Comparison of ENCODE assay signal across 8 mouse cellular contexts in genomic region chr11:101226065-101226701, GRCm38 (mm10). TPM values are rescaled to one million over a fixed set of nuclear protein-coding genes. Genes with fewer than 3 reads are reported as not detected.
A peak's percentile ranks its signal among the peaks of the same experiment; 100 is the strongest.
DNase-seq lines count a peak whose midpoint lies in the region; ATAC-seq lines count a peak whose summit lies in the region.

Ezh1 (minus strand) TSS chr11:101226463.

- peak within 1 kb of the TSS; percentile 74 for H3K9ac ChIP-seq in hindbrain, embryonic 15.5 days

- H3K27me3 ChIP-seq in hindbrain, embryonic 15.5 days, result no peaks in the 10 kb centered on the region

- no peaks in the 10 kb centered on the region for H3K9me3 ChIP-seq in hindbrain, embryonic 15.5 days

- under 1% methylated on average over 56 of the region's 56 CpGs for WGBS in hindbrain, embryonic 15.5 days

- DNase-seq in ZHBTc4 (ENCODE audit: low read depth, low spot score), result peak; percentile 94
- DNase-seq in cerebellum, postnatal 4 days (ENCODE audit: low spot score in 2 of 2), result peak; percentile 82 to 85
- peak; percentile 90 for DNase-seq in gastrocnemius, adult 18-20 months (ENCODE audit: low spot score)
- DNase-seq in left cerebral cortex, adult 11 months (ENCODE audit: low spot score), result peak; percentile 83
- peak; percentile 95 for DNase-seq in lung, postnatal 36 days
- peak; percentile 83 for DNase-seq in retina, embryonic 14.5 days (ENCODE audit: low spot score)
- DNase-seq in thymus, postnatal 36 days, result peak; percentile 92 to 94

- H3K4me3 ChIP-seq in hindbrain, embryonic 15.5 days, result peak within 1 kb of the TSS; percentile 71

- peak within 1 kb of the TSS; percentile 36 for H3K27ac ChIP-seq in hindbrain, embryonic 15.5 days (replicated peaks)

- no peaks in the 10 kb centered on the region for H3K36me3 ChIP-seq in hindbrain, embryonic 15.5 days

- peaks cover 23% of the 10 kb centered on the region for H3K4me1 ChIP-seq in hindbrain, embryonic 15.5 days (replicated peaks)

- peak within 1 kb of the TSS; percentile 73 for H3K4me2 ChIP-seq in hindbrain, embryonic 15.5 days

- peak; percentile 95 for ATAC-seq in hindbrain, embryonic 15.5 days (ENCODE audit: low FRiP score, low read depth)

RNA-seq across cellular contexts. Expression of gene Ezh1, which starts in this region (rescaled TPM):
- 10 to 100 TPM; 25.3 to 26.3 TPM for total RNA-seq in gastrocnemius, adult 18-20 months (2021)
- polyA plus RNA-seq in hindbrain, embryonic 15.5 days (2015; fragmentation: Nextera tagmentation; extraction: Ambion mirVana), result 26.5 and 27.4 TPM in 2 replicates

Comparison
In these comparisons a context has a peak if more than half of its experiments do, and no peak if none do; other contexts are left out.
1. Peak in every context shown above with its lines: DNase-seq, ATAC-seq, H3K4me3 ChIP-seq and H3K27ac ChIP-seq.